Mouse (Mus musculus): Measurements from ENCODE around the gene Mmp20. TPM values are rescaled to one million over a fixed set of nuclear protein-coding genes. Genes with fewer than 3 reads are reported as not detected.

Mmp20 gene
- polyA plus RNA-seq, 1 experiment = not detected

DNA sequence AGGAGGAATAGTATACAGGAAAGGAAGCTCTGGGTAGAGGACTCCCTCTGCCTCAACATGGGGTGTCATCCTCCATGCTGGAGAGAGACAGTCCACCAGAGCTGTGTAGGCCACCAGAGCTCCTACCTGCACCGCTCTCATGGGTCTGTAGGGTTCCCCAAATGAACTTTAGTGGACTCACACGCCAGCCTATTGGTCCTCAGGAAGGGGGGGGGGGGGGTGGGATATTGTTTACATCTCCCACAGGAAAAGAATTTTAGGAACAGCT lies 86.8 kb downstream of the Mmp20 start:
- Histone ChIP-seq H3ac (ENCODE audit: control insufficient read depth, insufficient read length) (no peak overlapping the region), H3K36me3 (ENCODE audit: control insufficient read depth, insufficient read depth) (no peaks in the 10 kb centered on the region), H3K27me3 (ENCODE audit: control insufficient read depth, insufficient read depth, insufficient read length) (peaks cover 4% of the 10 kb centered on the region), H3K4me3 (no peak overlapping the region), H3K79me2 (ENCODE audit: control insufficient read depth, insufficient read depth) (no peaks in the 10 kb centered on the region), H3K4me2 (ENCODE audit: low read depth) (no peak overlapping the region)
- no peak for TF ChIP-seq POLR2A (IDR thresholded peaks at IDR 0.05; ENCODE audit: insufficient read length, low read depth)
- TF ChIP-seq E2F4 (IDR thresholded peaks at IDR 0.05; ENCODE audit: insufficient read depth) = no peak
- TF ChIP-seq CEBPB (IDR thresholded peaks at IDR 0.05; ENCODE audit: insufficient read depth, poor library complexity, severe bottlenecking) = no peak
- TF ChIP-seq POLR2AphosphoS2 (IDR thresholded peaks at IDR 0.05; ENCODE audit: insufficient read length, low read depth) = no peak
- no peak for TF ChIP-seq MYOG (IDR thresholded peaks at IDR 0.05; ENCODE audit: control insufficient read depth in 1 of 3, insufficient read depth in 1 of 3, insufficient read length in 2 of 3, low read depth in 2 of 3)
- TF ChIP-seq TCF12 (IDR thresholded peaks at IDR 0.05; ENCODE audit: insufficient read depth, poor library complexity, severe bottlenecking) = no peak
- TF ChIP-seq USF1 (IDR thresholded peaks at IDR 0.05; ENCODE audit: low read depth) = no peak
- no peak for TF ChIP-seq TCF3 (IDR thresholded peaks at IDR 0.05; ENCODE audit: insufficient read length, low read depth)
- no peak for TF ChIP-seq REST (IDR thresholded peaks at IDR 0.05; ENCODE audit: insufficient read depth, insufficient read length)
- TF ChIP-seq SRF (IDR thresholded peaks at IDR 0.05; ENCODE audit: control insufficient read depth, insufficient read length, low read depth) = no peak
- no peak for TF ChIP-seq MAX (IDR thresholded peaks at IDR 0.05; ENCODE audit: low read depth)
- no peak for TF ChIP-seq MYOD1 (IDR thresholded peaks at IDR 0.05; ENCODE audit: control insufficient read depth in 1 of 3, insufficient read length in 2 of 3, low read depth in 2 of 3)

DNA sequence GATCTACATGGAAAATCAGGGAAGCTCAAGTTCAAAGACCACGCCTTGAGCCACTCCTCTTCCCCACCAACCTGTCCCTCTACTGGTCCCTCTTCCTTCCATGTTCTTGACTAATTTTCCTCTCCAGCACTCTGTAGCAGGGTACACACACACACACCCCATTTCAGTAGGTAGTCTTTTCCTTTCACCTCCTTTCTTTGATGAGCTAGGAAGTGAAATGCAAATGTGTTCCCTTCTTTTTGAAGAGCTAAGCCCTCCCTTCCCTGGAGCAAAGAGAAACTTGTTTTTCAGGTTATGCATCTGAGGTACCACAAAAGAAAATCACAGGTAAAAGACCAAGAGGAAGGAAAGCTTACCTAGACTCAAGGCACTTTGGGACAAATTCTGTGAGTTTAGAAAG lies 93.5 kb downstream of the Mmp20 start:
- no peaks in the 10 kb centered on the region for H3K36me3 ChIP-seq (ENCODE audit: control insufficient read depth, insufficient read depth)

More for the DNA sequence above, 93.5 kb downstream of the Mmp20 start:
- Histone ChIP-seq H3ac (ENCODE audit: control insufficient read depth, insufficient read length) (no peak overlapping the region), H3K4me2 (ENCODE audit: low read depth) (no peak overlapping the region), H3K79me2 (ENCODE audit: control insufficient read depth, insufficient read depth) (no peaks in the 10 kb centered on the region), H3K27me3 (ENCODE audit: control insufficient read depth, insufficient read depth, insufficient read length) (peaks cover 4% of the 10 kb centered on the region), H3K4me3 (no peak overlapping the region)
- TF ChIP-seq POLR2A (IDR thresholded peaks at IDR 0.05; ENCODE audit: insufficient read length, low read depth) (no peak), TCF3 (IDR thresholded peaks at IDR 0.05; ENCODE audit: insufficient read length, low read depth) (no peak), MYOG (IDR thresholded peaks at IDR 0.05; ENCODE audit: control insufficient read depth in 1 of 3, insufficient read depth in 1 of 3, insufficient read length in 2 of 3, low read depth in 2 of 3) (no peak), MAX (IDR thresholded peaks at IDR 0.05; ENCODE audit: low read depth) (no peak), USF1 (IDR thresholded peaks at IDR 0.05; ENCODE audit: low read depth) (no peak), CEBPB (IDR thresholded peaks at IDR 0.05; ENCODE audit: insufficient read depth, poor library complexity, severe bottlenecking) (no peak), SRF (IDR thresholded peaks at IDR 0.05; ENCODE audit: control insufficient read depth, insufficient read length, low read depth) (no peak)

Other genes starting within 250 kb of the Mmp20 start
- gene Mmp1b, start 240.2 kb upstream of the Mmp20 start, polyA plus RNA-seq (2012; fragmentation: generic; extraction: Trizol) = not detected
- gene Mmp3, start 182.4 kb upstream of the Mmp20 start, polyA plus RNA-seq (2012; fragmentation: generic; extraction: Trizol) = 0.04 TPM
- 0.05 TPM for gene Mmp10, start 125.9 kb upstream of the Mmp20 start, polyA plus RNA-seq (2012; fragmentation: generic; extraction: Trizol)
- not detected for gene Mmp8, start 69.8 kb upstream of the Mmp20 start, polyA plus RNA-seq (2012; fragmentation: generic; extraction: Trizol)
- gene Mmp27, start 56.8 kb upstream of the Mmp20 start, polyA plus RNA-seq (2012; fragmentation: generic; extraction: Trizol) = not detected
- gene Mmp7, start 63.9 kb downstream of the Mmp20 start, polyA plus RNA-seq (2012; fragmentation: generic; extraction: Trizol) = not detected
- 60.9 TPM for gene Tmem123, start 135.8 kb downstream of the Mmp20 start, polyA plus RNA-seq (2012; fragmentation: generic; extraction: Trizol)
- gene Birc2, start 208.8 kb downstream of the Mmp20 start, polyA plus RNA-seq (2012; fragmentation: generic; extraction: Trizol) = 6.3 TPM
- gene Birc3, start 245.0 kb downstream of the Mmp20 start, polyA plus RNA-seq (2012; fragmentation: generic; extraction: Trizol) = 0.14 TPM

All from myocyte (in vitro differentiated cells).